Mouse (Mus musculus) lung, adult 2 months (tissue): ENCODE results near the gene Fbxo41.

ENCODE experiments used
- CTCF ChIP-seq: fragments of 200-500 bp; IDR thresholded peaks from 2 replicates; pipeline ENCODE4 v1.5.1; 2011; ENCODE audit warnings: mild to moderate bottlenecking, low read length, control low read depth; ENCODE audit not compliant: insufficient read depth
- POLR2A ChIP-seq: fragments of 200-500 bp; IDR thresholded peaks from 2 replicates; pipeline ENCODE4 v1.6.1; 2011; ENCODE audit warnings: low read depth, mild to moderate bottlenecking, control low read depth, low read length, borderline replicate concordance; ENCODE audit errors: extremely low read depth

DNA sequence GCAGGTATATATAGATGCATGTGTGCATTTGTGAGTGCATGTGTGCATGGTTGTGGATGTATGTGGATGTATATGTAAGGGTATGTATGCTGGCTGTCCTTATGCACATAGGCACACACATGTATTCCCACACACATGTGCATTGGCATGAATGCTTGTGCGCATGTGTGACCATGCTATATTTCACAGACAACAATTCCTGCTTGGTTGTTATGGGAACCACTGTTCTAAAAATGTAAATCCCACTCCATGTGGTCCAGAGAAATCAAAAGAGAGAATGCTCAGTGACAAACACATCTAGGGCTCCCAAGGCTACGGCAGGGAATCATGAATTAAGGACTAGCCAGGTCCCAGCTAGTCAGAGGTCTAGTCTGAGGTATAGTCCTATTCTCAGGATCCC lies 2.1 kb upstream of the Fbxo41 start:
- no peak for TF ChIP-seq POLR2A
- TF ChIP-seq CTCF, result no peak
